Mouse (Mus musculus): ENCODE measurements at regions not wholly inside any gene's neighbourhood (a gene's known extent, or its start where the extent isn't known, plus 50 kb on each side); places are given as distances from the start of the nearest gene placed in this dataset.

DNA sequence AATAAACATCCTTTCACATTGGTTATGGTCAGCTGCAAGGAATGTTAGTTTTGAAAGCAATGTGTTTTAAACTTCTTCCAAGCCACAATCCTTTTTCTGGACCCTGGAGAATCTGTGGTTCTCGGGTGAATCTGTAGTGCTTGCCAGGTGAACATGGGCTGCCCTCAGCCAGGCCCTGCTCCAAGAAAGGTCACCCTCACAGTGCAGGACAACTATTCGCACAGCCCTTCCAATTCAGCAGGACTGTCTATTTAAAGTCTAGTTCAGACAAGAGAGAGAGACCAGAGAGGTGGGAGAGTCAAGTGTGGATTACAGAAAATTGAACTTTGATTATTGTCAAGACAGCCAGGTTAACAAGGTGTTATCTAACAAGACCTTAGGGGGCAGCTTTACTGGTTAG is 65.9 kb downstream of the Rplp1 start:
- TF ChIP-seq CHD2 (IDR thresholded peaks at IDR 0.05; ENCODE audit: low read depth, low read length): no peak
- TF ChIP-seq ZC3H11A (IDR thresholded peaks at IDR 0.05; ENCODE audit: borderline replicate concordance, low read depth, low read length): no peak
- no peak for TF ChIP-seq MAFK (IDR thresholded peaks at IDR 0.05; ENCODE audit: insufficient read depth, low read depth, low read length)
- TF ChIP-seq HCFC1 (IDR thresholded peaks at IDR 0.05; ENCODE audit: borderline replicate concordance, insufficient read depth, low read length): no peak
